Mouse (Mus musculus): ENCODE data around the gene Pip4k2a.

The Pip4k2a gene

DNA sequence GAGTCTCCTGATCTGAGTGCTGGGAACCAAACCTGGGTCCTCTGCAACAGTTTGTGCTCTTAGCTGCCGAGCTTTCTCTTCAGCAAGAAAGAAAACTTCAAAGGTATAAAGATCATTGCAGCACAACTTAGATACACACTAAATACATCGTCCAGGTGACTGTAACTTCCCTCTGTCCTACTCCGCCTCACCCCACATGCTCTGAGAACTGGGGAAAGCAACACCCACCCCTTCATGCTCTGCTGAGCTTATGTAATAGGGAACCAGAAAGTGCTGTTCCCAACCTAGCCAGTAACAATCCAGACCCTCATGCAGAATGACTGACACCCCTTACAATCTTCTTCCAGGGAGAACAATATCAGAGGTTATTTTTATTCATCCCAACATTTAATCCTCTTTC lies 41.5 kb downstream of the Pip4k2a start:
- DNase-seq (ENCODE audit: low spot score in 2 of 2): no peak

- no peak for DNase-seq (ENCODE audit: low spot score in 2 of 2)
Observed at GRCm38 (mm10) chr2:18955671-18956070, 42.3 kb downstream of the Pip4k2a start.

GRCm38 (mm10) chr2:18955022-18955421 lies 42.9 kb downstream of the Pip4k2a start:
- no peak for DNase-seq (ENCODE audit: low spot score in 2 of 2)

DNA sequence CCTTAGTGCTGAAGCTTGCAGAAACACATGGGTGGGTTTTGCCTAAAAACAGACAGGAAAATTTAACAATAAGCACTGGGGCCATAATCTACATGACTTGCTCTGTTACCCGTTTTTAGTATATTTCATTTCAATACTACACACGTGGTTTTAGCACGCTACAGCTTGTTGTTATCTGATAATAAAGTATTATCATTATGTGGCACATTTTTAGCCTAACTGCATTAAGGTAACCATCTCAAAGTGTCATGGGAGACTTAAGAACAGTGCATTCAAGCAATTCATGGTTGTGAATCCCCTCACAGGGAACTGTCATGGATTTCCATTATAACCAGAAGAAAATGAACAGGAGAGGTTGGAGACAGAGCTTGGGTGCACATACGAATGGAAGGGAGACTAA lies 43.5 kb downstream of the Pip4k2a start:
- DNase-seq (ENCODE audit: low spot score in 2 of 2): no peak

GRCm38 (mm10) chr2:18952102-18952673 lies 45.7 kb downstream of the Pip4k2a start:
- DNase-seq (ENCODE audit: low spot score in 2 of 2): peak; percentile 17 to 39

DNA sequence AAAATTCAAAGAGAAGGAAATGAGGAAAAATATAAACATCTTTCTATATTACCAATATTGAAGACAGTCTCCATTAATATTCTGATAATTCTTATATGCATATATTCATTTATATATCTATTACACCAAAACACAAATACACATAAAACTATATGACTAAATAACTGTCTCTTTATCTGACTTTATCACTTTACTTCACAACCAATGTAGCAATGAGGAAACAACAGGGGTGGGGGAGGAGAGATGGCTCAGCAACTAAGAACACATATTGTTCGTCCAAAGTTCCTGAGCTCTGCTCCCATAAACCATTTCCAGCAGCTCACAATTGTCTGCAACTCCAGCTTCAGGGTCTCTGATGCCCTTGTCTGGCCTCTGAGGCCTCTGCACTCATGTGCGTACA lies 47.2 kb downstream of the Pip4k2a start:
- no peak for DNase-seq (ENCODE audit: low spot score in 2 of 2)

DNA sequence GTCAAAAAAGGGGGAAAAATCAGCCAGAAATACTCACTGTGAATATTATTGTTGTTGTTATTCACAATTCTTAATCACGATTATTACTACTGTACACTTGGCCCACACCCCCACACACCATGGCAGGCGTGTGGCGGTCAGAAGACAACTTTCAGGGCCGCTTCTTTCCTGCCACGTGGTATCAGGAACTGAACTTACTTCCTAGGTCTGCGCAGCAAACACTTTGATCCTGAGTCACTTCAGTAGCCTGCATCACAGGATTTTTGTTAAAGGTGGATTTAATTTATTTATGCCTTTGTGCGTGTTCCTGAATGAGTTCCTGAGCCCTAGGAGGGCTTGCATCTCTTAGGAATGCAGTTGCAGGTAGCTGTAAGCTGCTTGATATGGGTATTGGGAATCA lies 49.2 kb downstream of the Pip4k2a start:
- no peak for DNase-seq (ENCODE audit: low spot score in 2 of 2)

DNA sequence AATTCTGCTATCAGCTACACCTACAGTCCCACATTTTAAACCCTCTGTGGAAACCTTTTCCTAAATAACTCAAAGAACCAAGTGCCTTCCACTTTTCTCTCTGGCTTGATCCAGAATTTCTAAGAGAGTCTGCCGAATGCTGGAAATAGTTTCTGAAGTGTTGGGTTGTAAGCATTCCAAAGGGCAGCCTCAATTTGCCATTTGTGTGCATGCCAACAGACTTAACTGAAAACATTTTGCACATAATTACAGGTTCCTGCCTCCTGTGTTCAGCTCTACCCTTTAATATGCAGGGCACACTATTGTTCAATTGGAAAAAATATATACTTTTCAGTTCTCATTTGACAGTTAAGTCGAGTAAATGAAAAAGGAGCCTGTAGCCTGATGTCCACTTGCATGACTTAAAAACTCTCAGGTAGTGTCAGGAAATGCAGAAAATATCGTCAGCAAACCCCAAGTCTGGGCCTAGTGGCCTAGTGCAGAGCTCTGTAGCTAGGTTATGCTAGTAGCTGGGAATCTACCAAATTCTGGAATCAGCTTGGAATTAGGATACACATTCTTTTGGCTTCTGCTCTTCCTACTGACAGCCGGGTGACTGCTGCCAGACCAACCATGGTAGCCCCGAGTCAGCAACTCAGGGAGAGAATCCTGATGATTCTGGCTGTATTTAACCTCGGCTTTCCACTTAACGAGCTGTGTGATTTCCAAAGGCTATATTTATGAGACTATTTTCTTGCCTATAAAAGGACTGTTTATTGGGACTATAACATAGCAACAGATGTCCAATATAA lies 50.1 kb downstream of the Pip4k2a start:
- DNase-seq (ENCODE audit: low spot score in 2 of 2): no peak

DNA sequence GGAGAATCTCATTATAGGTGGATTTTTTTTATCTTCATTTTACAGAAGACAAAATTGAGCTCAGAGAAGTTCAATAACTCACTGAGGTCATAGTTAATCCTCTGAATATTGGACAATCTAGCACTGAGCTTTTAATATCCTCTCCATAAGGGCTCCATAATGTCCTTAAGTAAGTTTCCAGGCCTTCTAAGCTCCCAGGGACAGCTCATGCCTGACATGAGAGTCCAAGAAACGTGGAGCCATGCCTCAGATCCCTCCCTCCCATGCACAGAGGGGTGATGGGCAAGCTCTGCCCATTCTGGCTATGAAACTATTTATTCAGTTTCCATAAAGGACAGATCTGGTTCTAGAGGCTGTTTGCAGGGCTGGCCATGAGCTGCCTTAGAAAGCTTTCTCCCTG lies 52.5 kb downstream of the Pip4k2a start:
- DNase-seq (ENCODE audit: low spot score in 2 of 2): no peak

- DNase-seq (ENCODE audit: low spot score in 2 of 2): no peak
Observed at GRCm38 (mm10) chr2:18943930-18944329, 54.0 kb downstream of the Pip4k2a start.

DNA sequence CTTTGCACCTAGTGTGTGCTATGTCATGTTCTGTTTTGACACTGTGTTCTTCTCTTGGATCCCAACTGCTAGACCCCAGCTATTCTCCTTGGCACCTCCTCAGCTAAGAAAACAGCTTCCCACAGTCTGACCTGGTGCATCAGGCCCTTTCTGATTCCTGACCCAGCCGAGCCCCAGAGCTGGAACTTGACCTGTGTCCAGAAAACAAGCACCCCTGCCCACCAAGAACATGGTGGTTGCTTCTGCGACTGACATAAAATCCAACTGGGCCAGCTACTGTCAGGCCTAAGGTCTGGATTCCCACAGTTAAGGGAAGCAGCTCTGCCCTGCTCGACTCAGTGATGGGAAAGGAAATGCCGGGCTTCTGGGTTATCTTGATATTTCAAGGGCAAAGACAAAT lies 54.6 kb downstream of the Pip4k2a start:
- DNase-seq (ENCODE audit: low spot score in 2 of 2): no peak

- DNase-seq (ENCODE audit: low spot score in 2 of 2): no peak
Observed at GRCm38 (mm10) chr2:18940693-18941270, 57.1 kb downstream of the Pip4k2a start.

- peak; percentile 59 to 60 for DNase-seq (ENCODE audit: low spot score in 2 of 2)
Observed at GRCm38 (mm10) chr2:18938923-18939329, 59.0 kb downstream of the Pip4k2a start.

DNA sequence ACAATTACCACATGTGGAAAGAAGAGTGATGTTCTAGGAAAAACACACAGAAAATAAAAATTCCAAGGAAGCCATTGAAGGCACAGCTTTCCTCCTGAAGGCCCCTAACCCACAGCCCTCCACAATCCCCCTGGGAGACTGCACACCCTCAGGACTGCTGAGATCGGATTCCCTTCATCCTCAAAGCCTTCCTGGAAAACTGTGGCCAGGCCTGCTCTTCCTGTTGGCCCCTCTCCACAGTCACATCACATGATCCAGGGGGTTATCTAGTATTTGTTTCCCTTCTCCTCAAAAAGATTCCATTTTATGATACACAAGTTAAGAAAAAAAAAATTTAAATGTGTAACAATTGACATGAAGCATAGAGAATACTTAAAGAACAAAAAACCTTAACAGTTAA lies 59.7 kb downstream of the Pip4k2a start:
- no peak for DNase-seq (ENCODE audit: low spot score in 2 of 2)

DNA sequence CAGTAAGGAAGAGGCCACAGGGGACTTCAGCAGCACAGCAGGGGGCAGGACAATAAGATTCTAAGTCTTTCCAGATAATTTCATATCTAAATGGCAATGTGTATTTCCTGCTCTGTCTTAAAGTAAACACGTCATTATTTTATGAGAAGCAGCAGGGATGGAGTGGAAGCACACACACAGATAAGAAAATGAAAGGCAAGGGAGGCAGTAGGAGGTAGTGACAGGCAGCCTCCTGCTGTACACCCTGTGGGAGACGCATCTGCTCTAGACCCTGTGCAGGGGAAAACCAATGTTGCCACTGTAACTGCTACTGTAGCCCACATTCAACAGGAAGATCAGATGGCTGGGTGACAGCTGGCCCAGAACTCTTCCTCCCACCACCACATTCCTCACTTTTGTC lies 60.3 kb downstream of the Pip4k2a start:
- DNase-seq (ENCODE audit: low spot score in 2 of 2): no peak

DNA sequence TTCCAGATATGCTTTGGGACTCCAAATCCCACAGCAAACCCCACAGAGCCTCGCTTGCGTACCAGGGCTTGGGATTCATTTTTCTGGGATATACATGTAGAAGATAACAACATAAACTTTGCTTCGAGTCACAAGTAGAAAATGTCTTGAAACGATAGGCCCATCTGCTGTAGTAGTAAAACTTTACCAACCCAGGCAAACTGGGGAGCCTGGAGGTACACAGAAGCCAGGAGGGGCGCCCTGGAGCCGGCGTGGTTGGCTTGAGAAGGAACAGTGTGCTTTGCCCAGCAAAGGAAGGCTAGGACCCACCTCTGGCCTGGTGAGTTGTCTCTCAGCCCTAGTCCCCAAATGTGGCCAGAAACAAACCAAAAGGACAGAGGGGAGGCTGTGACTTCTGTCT lies 61.5 kb downstream of the Pip4k2a start:
- DNase-seq (ENCODE audit: low spot score in 2 of 2): no peak

DNA sequence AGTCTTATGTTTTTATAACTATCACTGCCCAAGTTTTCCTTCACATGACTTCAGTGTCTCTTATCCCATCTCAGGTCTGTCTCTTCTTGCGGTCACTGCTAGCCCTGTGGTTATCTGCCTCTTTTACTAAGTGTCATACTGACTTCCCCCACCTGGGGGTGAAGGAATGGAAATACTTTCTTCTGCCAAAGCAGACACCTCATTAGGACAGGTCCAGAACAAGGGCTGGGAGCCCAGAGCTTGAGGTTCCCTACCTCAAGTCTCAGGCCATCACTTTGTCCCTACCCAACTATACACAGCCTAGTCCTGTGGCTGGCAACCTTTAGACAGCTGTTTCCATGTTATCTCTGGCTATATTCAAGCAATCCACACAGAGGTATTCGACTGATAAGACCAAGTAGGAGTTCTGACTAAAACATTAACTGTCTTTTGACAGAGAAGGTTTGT lies 62.3 kb downstream of the Pip4k2a start:
- peak; percentile 53 for DNase-seq (ENCODE audit: low spot score in 2 of 2)

DNA sequence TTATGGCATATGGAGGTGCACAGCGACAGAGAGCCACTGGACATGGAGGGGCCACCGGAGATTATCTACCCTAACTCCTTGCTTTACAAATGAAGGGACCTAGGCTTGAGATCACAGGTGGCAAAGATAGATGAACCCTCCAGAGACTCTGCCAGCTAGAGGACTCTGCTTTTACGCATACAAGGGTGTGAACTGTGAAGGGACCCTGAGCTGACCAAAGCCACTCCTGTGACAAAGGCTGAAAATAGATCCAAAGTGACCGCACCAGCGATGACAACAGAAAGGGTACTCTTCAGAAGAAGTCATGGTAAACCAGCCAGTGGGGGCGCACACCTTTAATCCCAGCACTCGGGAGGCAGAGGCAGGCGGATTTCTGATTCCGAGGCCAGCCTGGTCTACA lies 63.8 kb downstream of the Pip4k2a start:
- DNase-seq (ENCODE audit: low spot score in 2 of 2): peak in 1 of 2 experiments; percentile 60

- no peak for DNase-seq (ENCODE audit: low spot score in 2 of 2)
Observed at GRCm38 (mm10) chr2:18933418-18933817, 64.5 kb downstream of the Pip4k2a start.

DNA sequence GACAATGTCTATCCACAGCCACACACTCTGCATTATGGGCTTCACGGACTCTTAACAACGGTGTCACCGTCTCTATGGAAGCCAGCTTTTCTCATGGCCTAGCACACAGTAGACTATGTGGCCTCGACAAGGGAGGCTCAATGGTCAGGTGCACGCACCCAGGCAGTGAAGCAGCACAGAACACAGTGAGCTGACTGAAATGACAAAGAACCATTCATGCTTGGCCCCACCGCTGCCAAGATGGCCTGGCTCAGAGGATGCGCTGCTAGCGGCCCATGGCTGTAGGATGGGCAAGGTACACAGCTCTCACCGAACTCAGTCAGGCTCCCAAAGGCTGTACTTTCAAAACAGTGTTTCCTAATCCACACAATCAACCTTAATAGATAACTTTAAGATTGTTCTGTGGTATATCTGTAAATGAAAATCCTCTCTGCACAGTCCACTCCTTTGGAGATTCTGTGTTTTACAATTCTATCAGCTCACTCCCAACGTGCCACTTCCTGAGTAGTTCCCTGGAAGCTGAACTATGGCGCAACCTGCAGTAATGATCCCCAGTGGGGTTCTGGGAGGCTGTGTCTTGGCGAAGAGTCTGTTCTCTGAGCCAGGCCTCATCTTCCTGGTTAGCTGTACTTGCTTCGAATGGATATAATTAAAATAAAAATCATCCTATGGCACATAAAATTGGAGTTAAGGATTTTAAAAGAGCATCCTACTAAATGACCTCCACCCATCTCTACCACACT lies 67.4 kb downstream of the Pip4k2a start:
- DNase-seq (ENCODE audit: low spot score in 2 of 2): no peak

GRCm38 (mm10) chr2:18928597-18929257 lies 69.2 kb downstream of the Pip4k2a start:
- DNase-seq (ENCODE audit: low spot score in 2 of 2): no peak

DNA sequence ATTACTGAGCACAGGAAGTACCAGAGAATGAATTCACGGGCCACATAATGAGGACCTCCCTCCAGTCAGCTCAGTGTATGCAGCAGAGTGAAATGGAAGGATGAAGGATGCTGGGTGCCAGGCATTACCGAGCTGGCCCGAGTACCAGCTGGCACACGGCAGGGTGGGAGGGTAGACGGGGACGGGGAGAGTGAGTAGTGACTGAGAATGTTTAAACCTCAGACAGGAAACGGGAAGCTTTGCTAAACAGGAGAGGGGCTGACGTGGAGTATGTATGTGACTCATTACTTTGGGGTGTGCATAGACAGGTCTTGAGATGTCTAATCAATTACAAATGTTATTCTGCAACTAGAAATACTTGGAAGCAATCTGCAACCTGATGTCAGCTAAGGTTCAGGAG lies 69.7 kb downstream of the Pip4k2a start:
- DNase-seq (ENCODE audit: low spot score in 2 of 2): no peak
